Mouse (Mus musculus): ENCODE measurements around the gene Katnb1.

DNA sequence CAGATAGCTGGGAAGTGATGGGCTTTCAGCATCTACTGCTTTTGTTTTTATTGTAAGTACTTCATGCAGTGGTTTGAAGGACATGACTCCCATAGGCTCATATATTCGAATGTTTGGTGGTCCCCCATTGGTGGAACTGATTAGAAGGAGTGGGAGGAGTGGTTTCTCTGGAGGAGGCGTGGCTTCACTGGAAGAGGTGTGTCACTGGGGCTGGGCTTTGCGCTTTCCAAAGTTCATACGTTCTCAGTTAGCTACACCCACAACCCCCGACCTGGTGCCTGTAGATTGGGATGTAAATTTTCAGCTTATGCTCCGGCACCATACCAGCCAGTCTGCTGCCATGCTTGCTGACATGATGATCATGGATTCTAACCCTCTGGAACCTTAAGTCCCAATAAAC, 26.5 kb upstream of the Katnb1 start:
- TF ChIP-seq USF1 (IDR thresholded peaks at IDR 0.05; ENCODE audit: low read depth, low read length) (no peak), CTCF (conservative IDR thresholded peaks at IDR 0.05 in 1 of 2, IDR thresholded peaks at IDR 0.05 in 1 of 2; ENCODE audit: low read depth in 2 of 2, low read length in 2 of 2) (no peak), SMC3 (IDR thresholded peaks at IDR 0.05; ENCODE audit: low read depth, low read length) (no peak), TCF12 (IDR thresholded peaks at IDR 0.05; ENCODE audit: low read depth, low read length) (no peak), POLR2A (IDR thresholded peaks at IDR 0.05; ENCODE audit: low read depth, low read length) (no peak)
